Mouse (Mus musculus): ENCODE data around the gene Tjp2. TPM values are rescaled to one million over a fixed set of nuclear protein-coding genes. Genes with fewer than 3 reads are reported as not detected.
"Not testable (repeated sequence)": the region's sequence is repeated elsewhere in the genome, so short reads cannot be mapped to it uniquely, and the experiment has no call there.

Tjp2 gene
- polyA plus RNA-seq, 1 experiment from 2014 or later, result 4.1 TPM

- 87% methylated on average over 10 of the region's 10 CpGs for WGBS (ENCODE audit: insufficient replicate concordance)
- no peak overlapping the region for H3K4me2 ChIP-seq (ENCODE audit: low read depth, low read length)
- no peaks in the 10 kb centered on the region for H3K27me3 ChIP-seq (ENCODE audit: insufficient read depth, low read length)
- H3K27ac ChIP-seq (ENCODE audit: low read depth), result no peak overlapping the region
- no peaks in the 10 kb centered on the region for H3K9me3 ChIP-seq (ENCODE audit: low read length)
- ATAC-seq (no peak), DNase-seq (no peak)
- peaks cover 9% of the 10 kb centered on the region for H3K36me3 ChIP-seq (replicated peaks; ENCODE audit: insufficient read depth, low read length)
- no peak overlapping the region for H3K9ac ChIP-seq (replicated peaks)
- no peaks in the 10 kb centered on the region for H3K4me1 ChIP-seq (ENCODE audit: insufficient read depth)
- no peak overlapping the region for H3K4me3 ChIP-seq (ENCODE audit: low read depth, low read length)
- TF ChIP-seq EP300 (IDR thresholded peaks at IDR 0.05; ENCODE audit: low read depth) (no peak), CTCF (IDR thresholded peaks at IDR 0.05; ENCODE audit: low read depth) (no peak)
Observed at GRCm38 (mm10) chr19:24098691-24099090, 126.1 kb downstream of the Tjp2 start.

GRCm38 (mm10) chr19:24097666-24098455 is 127.0 kb downstream of the Tjp2 start:
- WGBS (ENCODE audit: insufficient replicate concordance), result 79% methylated on average over 16 of the region's 16 CpGs
- Histone ChIP-seq H3K27me3 (ENCODE audit: insufficient read depth, low read length) (no peaks in the 10 kb centered on the region), H3K27ac (ENCODE audit: low read depth) (no peak overlapping the region), H3K9ac (replicated peaks) (no peak overlapping the region), H3K4me2 (ENCODE audit: low read depth, low read length) (no peak overlapping the region), H3K36me3 (replicated peaks; ENCODE audit: insufficient read depth, low read length) (peaks cover 9% of the 10 kb centered on the region), H3K4me1 (ENCODE audit: insufficient read depth) (no peaks in the 10 kb centered on the region), H3K9me3 (ENCODE audit: low read length) (no peaks in the 10 kb centered on the region), H3K4me3 (ENCODE audit: low read depth, low read length) (no peak overlapping the region)
- no peak for DNase-seq
- TF ChIP-seq EP300 (IDR thresholded peaks at IDR 0.05; ENCODE audit: low read depth) (no peak), CTCF (IDR thresholded peaks at IDR 0.05; ENCODE audit: low read depth) (no peak)
- ATAC-seq, result no peak

- H3K9me3 ChIP-seq (ENCODE audit: low read length); H3K27me3 ChIP-seq (ENCODE audit: insufficient read depth, low read length); H3K27ac ChIP-seq (ENCODE audit: low read depth); H3K9ac ChIP-seq (replicated peaks); H3K36me3 ChIP-seq (replicated peaks; ENCODE audit: insufficient read depth, low read length); ATAC-seq; H3K4me2 ChIP-seq (ENCODE audit: low read depth, low read length); DNase-seq; H3K4me3 ChIP-seq (ENCODE audit: low read depth, low read length); H3K4me1 ChIP-seq (ENCODE audit: insufficient read depth): not testable (repeated sequence)
- WGBS (ENCODE audit: insufficient replicate concordance), result 63% methylated on average over 8 of the region's 8 CpGs
Observed at GRCm38 (mm10) chr19:24092060-24092459, 132.8 kb downstream of the Tjp2 start.

GRCm38 (mm10) chr19:24090366-24090765 is 134.5 kb downstream of the Tjp2 start:
- DNase-seq, result no peak
- no peaks in the 10 kb centered on the region for H3K36me3 ChIP-seq (replicated peaks; ENCODE audit: insufficient read depth, low read length)

GRCm38 (mm10) chr19:24085306-24085705 is 139.5 kb downstream of the Tjp2 start:
- ATAC-seq, result no peak
- no peaks in the 10 kb centered on the region for H3K9me3 ChIP-seq (ENCODE audit: low read length)
- 70% methylated on average over 2 of the region's 2 CpGs for WGBS (ENCODE audit: insufficient replicate concordance)

More at GRCm38 (mm10) chr19:24090366-24090765, 134.5 kb downstream of the Tjp2 start:
- Histone ChIP-seq H3K9ac (replicated peaks) (no peak overlapping the region), H3K4me1 (ENCODE audit: insufficient read depth) (no peaks in the 10 kb centered on the region), H3K27me3 (ENCODE audit: insufficient read depth, low read length) (no peaks in the 10 kb centered on the region), H3K9me3 (ENCODE audit: low read length) (no peaks in the 10 kb centered on the region), H3K4me2 (ENCODE audit: low read depth, low read length) (no peak overlapping the region), H3K4me3 (ENCODE audit: low read depth, low read length) (no peak overlapping the region), H3K27ac (ENCODE audit: low read depth) (no peak overlapping the region)
- no peak for TF ChIP-seq CTCF (IDR thresholded peaks at IDR 0.05; ENCODE audit: low read depth)
- no peak for TF ChIP-seq EP300 (IDR thresholded peaks at IDR 0.05; ENCODE audit: low read depth)
- no peak for ATAC-seq
- 63% methylated on average over 2 of the region's 2 CpGs for WGBS (ENCODE audit: insufficient replicate concordance)

GRCm38 (mm10) chr19:24080417-24081080 is 144.3 kb downstream of the Tjp2 start:
- no peaks in the 10 kb centered on the region for H3K36me3 ChIP-seq (replicated peaks; ENCODE audit: insufficient read depth, low read length)
- no peaks in the 10 kb centered on the region for H3K9me3 ChIP-seq (ENCODE audit: low read length)
- TF ChIP-seq CTCF (IDR thresholded peaks at IDR 0.05; ENCODE audit: low read depth) (no peak), EP300 (IDR thresholded peaks at IDR 0.05; ENCODE audit: low read depth) (no peak)
- no peak overlapping the region for H3K4me2 ChIP-seq (ENCODE audit: low read depth, low read length)
- DNase-seq, result no peak
- H3K9ac ChIP-seq (replicated peaks), result no peak overlapping the region
- no peak for ATAC-seq
- no peaks in the 10 kb centered on the region for H3K4me1 ChIP-seq (ENCODE audit: insufficient read depth)
- WGBS (ENCODE audit: insufficient replicate concordance), result 57% methylated on average over 8 of the region's 8 CpGs
- no peak overlapping the region for H3K4me3 ChIP-seq (ENCODE audit: low read depth, low read length)
- no peak overlapping the region for H3K27ac ChIP-seq (ENCODE audit: low read depth)
- H3K27me3 ChIP-seq (ENCODE audit: insufficient read depth, low read length), result no peaks in the 10 kb centered on the region

More at GRCm38 (mm10) chr19:24085306-24085705, 139.5 kb downstream of the Tjp2 start:
- no peak overlapping the region for H3K4me2 ChIP-seq (ENCODE audit: low read depth, low read length)
- H3K36me3 ChIP-seq (replicated peaks; ENCODE audit: insufficient read depth, low read length), result no peaks in the 10 kb centered on the region
- H3K9ac ChIP-seq (replicated peaks), result no peak overlapping the region
- no peak overlapping the region for H3K4me3 ChIP-seq (ENCODE audit: low read depth, low read length)
- no peaks in the 10 kb centered on the region for H3K27me3 ChIP-seq (ENCODE audit: insufficient read depth, low read length)
- H3K4me1 ChIP-seq (ENCODE audit: insufficient read depth), result no peaks in the 10 kb centered on the region
- no peak for DNase-seq
- no peak for TF ChIP-seq CTCF (IDR thresholded peaks at IDR 0.05; ENCODE audit: low read depth)
- no peak for TF ChIP-seq EP300 (IDR thresholded peaks at IDR 0.05; ENCODE audit: low read depth)
- no peak overlapping the region for H3K27ac ChIP-seq (ENCODE audit: low read depth)
